Mouse (Mus musculus) forebrain, embryonic 16.5 days (tissue): ENCODE measurements around the gene Gm49369. TPM values are rescaled to one million over a fixed set of nuclear protein-coding genes. Genes with fewer than 3 reads are reported as not detected.

Experiments
- ATAC-seq: fragments of 200-750 bp; cut with Nextera tagmentation; 2 replicates; pipeline ENCODE4 v1.8.0; 2017; ENCODE audit warnings: mild to moderate bottlenecking, moderate library complexity
- H3K27ac ChIP-seq: fragments of 300-500 bp; sonication (generic); 2 replicates; pipeline ENCODE4 v1.5.1; 2014; ENCODE audit warnings: low read length, control low read depth
- H3K27me3 ChIP-seq: fragments of 300-500 bp; sonication (generic); replicated peaks from 2 replicates; pipeline ENCODE4 v1.6.1; 2014; ENCODE audit warnings: low read length; ENCODE audit not compliant: control insufficient read depth, insufficient read depth
- H3K36me3 ChIP-seq: fragments of 300-500 bp; sonication (generic); 2 replicates; pipeline ENCODE4 v1.6.1; 2014; ENCODE audit not compliant: control insufficient read depth, insufficient read depth
- H3K4me1 ChIP-seq: fragments of 300-500 bp; sonication (generic); replicated peaks from 2 replicates; pipeline ENCODE4 v1.6.1; 2014; ENCODE audit warnings: low read length; ENCODE audit not compliant: control insufficient read depth, insufficient read depth
- H3K4me2 ChIP-seq: fragments of 300-500 bp; sonication (generic); 2 replicates; pipeline ENCODE4 v1.6.1; 2014; ENCODE audit warnings: mild to moderate bottlenecking, low read length, control low read depth
- H3K4me3 ChIP-seq: fragments of 300-500 bp; sonication (generic); replicated peaks from 2 replicates; pipeline ENCODE4 v1.5.1; 2014; ENCODE audit warnings: mild to moderate bottlenecking, low read length, control low read depth
- H3K9ac ChIP-seq: fragments of 300-500 bp; sonication (generic); replicated peaks from 2 replicates; pipeline ENCODE4 v1.6.1; 2014; ENCODE audit warnings: low read depth, low read length, control low read depth
- H3K9me3 ChIP-seq: fragments of 300-500 bp; sonication (generic); 2 replicates; pipeline ENCODE4 v1.6.1; 2016; ENCODE audit warnings: low read length; ENCODE audit not compliant: control insufficient read depth
- WGBS: fragments of 180-500 bp; shearing (Covaris S2); extraction: QIAGEN DNeasy Blood & Tissue Kit; methylation state at CpG from one replicate; pipeline ENCODE4 v1.1.7; 2014; 5-methylcytosine and 5-hydroxymethylcytosine counted together
- polyA plus RNA-seq: library from polyadenylated mRNA; unstranded; fragments of >200 nt; fragmentation: Nextera tagmentation; extraction: Ambion mirVana; gene quantifications from 2 replicates; pipeline ENCODE4 v1.2.1, GENCODE M21; 2015

The Gm49369 gene
- polyA plus RNA-seq, 1 experiment from 2014 or later: not detected

- Histone ChIP-seq H3K36me3 (no peaks in the 10 kb centered on the region), H3K27me3 (no peaks in the 10 kb centered on the region), H3K9ac (no peak overlapping the region), H3K4me2 (no peak overlapping the region), H3K27ac (no peak overlapping the region), H3K4me3 (no peak overlapping the region), H3K9me3 (no peaks in the 10 kb centered on the region), H3K4me1 (no peaks in the 10 kb centered on the region)
- ATAC-seq: no peak
- 95% methylated on average over 1 of the region's 1 CpGs for WGBS
Measured at GRCm38 (mm10) chr7:142399250-142399649, 16.8 kb upstream of the Gm49369 start.

- no peak overlapping the region for H3K9ac ChIP-seq
- H3K36me3 ChIP-seq: no peaks in the 10 kb centered on the region
- 74% methylated on average over 2 of the region's 2 CpGs for WGBS
- ATAC-seq: no peak
- H3K4me3 ChIP-seq: no peak overlapping the region
- H3K27ac ChIP-seq: no peak overlapping the region
- H3K4me1 ChIP-seq: no peaks in the 10 kb centered on the region
- H3K9me3 ChIP-seq: no peaks in the 10 kb centered on the region
- H3K4me2 ChIP-seq: no peak overlapping the region
- no peaks in the 10 kb centered on the region for H3K27me3 ChIP-seq
Measured at GRCm38 (mm10) chr7:142398052-142398451, 15.6 kb upstream of the Gm49369 start.

GRCm38 (mm10) chr7:142396611-142397010 lies 14.1 kb upstream of the Gm49369 start:
- WGBS: 100% methylated on average over 1 of the region's 1 CpGs
- Histone ChIP-seq H3K4me2 (no peak overlapping the region), H3K9ac (no peak overlapping the region), H3K9me3 (no peaks in the 10 kb centered on the region), H3K27ac (no peak overlapping the region), H3K27me3 (no peaks in the 10 kb centered on the region), H3K4me3 (no peak overlapping the region), H3K36me3 (no peaks in the 10 kb centered on the region), H3K4me1 (no peaks in the 10 kb centered on the region)
- no peak for ATAC-seq

- H3K27ac ChIP-seq: no peak overlapping the region
- no peak overlapping the region for H3K4me3 ChIP-seq
- no peak for ATAC-seq
- H3K9ac ChIP-seq: no peak overlapping the region
- no peak overlapping the region for H3K4me2 ChIP-seq
- no peaks in the 10 kb centered on the region for H3K4me1 ChIP-seq
- WGBS: 84% methylated on average over 4 of the region's 4 CpGs
- H3K9me3 ChIP-seq: no peaks in the 10 kb centered on the region
- H3K27me3 ChIP-seq: no peaks in the 10 kb centered on the region
- H3K36me3 ChIP-seq: no peaks in the 10 kb centered on the region
Measured at GRCm38 (mm10) chr7:142395472-142395871, 13.0 kb upstream of the Gm49369 start.

GRCm38 (mm10) chr7:142394261-142395190 lies 12.1 kb upstream of the Gm49369 start:
- no peaks in the 10 kb centered on the region for H3K36me3 ChIP-seq
- no peaks in the 10 kb centered on the region for H3K4me1 ChIP-seq
- no peaks in the 10 kb centered on the region for H3K9me3 ChIP-seq
- no peak overlapping the region for H3K4me2 ChIP-seq
- no peak for ATAC-seq
- no peaks in the 10 kb centered on the region for H3K27me3 ChIP-seq
- no peak overlapping the region for H3K9ac ChIP-seq
- no peak overlapping the region for H3K4me3 ChIP-seq
- 77% methylated on average over 6 of the region's 6 CpGs for WGBS
- no peak overlapping the region for H3K27ac ChIP-seq

GRCm38 (mm10) chr7:142393191-142393590 lies 10.7 kb upstream of the Gm49369 start:
- Histone ChIP-seq H3K4me1 (0 out of 2 replicates have a peak, but pooled peaks cover 2% of the 10 kb centered on the region), H3K27me3 (no peaks in the 10 kb centered on the region), H3K9ac (no peak overlapping the region), H3K9me3 (no peaks in the 10 kb centered on the region), H3K27ac (no peak overlapping the region), H3K36me3 (no peaks in the 10 kb centered on the region), H3K4me3 (no peak overlapping the region), H3K4me2 (no peak overlapping the region)
- no peak for ATAC-seq
- 16% methylated on average over 4 of the region's 4 CpGs for WGBS

- no peaks in the 10 kb centered on the region for H3K36me3 ChIP-seq
- H3K4me2 ChIP-seq: no peak overlapping the region
- H3K27me3 ChIP-seq: no peaks in the 10 kb centered on the region
- H3K9me3 ChIP-seq: no peaks in the 10 kb centered on the region
- no peak overlapping the region for H3K4me3 ChIP-seq
- H3K9ac ChIP-seq: no peak overlapping the region
- ATAC-seq: no peak
- H3K27ac ChIP-seq: no peak overlapping the region
- peaks cover 8% of the 10 kb centered on the region for H3K4me1 ChIP-seq
- WGBS: 51% methylated on average over 4 of the region's 4 CpGs
Measured at GRCm38 (mm10) chr7:142391609-142392008, 9.1 kb upstream of the Gm49369 start.

GRCm38 (mm10) chr7:142391108-142391507 lies 8.6 kb upstream of the Gm49369 start:
- Histone ChIP-seq H3K27ac (no peak overlapping the region), H3K9ac (no peak overlapping the region), H3K9me3 (no peaks in the 10 kb centered on the region), H3K4me2 (no peak overlapping the region), H3K4me1 (peaks cover 13% of the 10 kb centered on the region), H3K27me3 (no peaks in the 10 kb centered on the region), H3K4me3 (no peak overlapping the region), H3K36me3 (no peaks in the 10 kb centered on the region)
- WGBS: 84% methylated on average over 3 of the region's 3 CpGs
- ATAC-seq: no peak

GRCm38 (mm10) chr7:142389961-142390650 lies 7.6 kb upstream of the Gm49369 start:
- ATAC-seq: no peak
- 86% methylated on average over 3 of the region's 3 CpGs for WGBS
- H3K9ac ChIP-seq: no peak overlapping the region

More at GRCm38 (mm10) chr7:142389961-142390650, 7.6 kb upstream of the Gm49369 start:
- no peaks in the 10 kb centered on the region for H3K9me3 ChIP-seq
- no peak overlapping the region for H3K4me3 ChIP-seq
- peaks cover 17% of the 10 kb centered on the region for H3K4me1 ChIP-seq
- no peaks in the 10 kb centered on the region for H3K27me3 ChIP-seq
- no peak overlapping the region for H3K4me2 ChIP-seq
- H3K36me3 ChIP-seq: peaks cover 4% of the 10 kb centered on the region
- no peak overlapping the region for H3K27ac ChIP-seq
